Mouse (Mus musculus): Measurements from ENCODE around the gene Ccdc83. TPM values are rescaled to one million over a fixed set of nuclear protein-coding genes. Genes with fewer than 3 reads are reported as not detected.

Gene Ccdc83
- polyA plus RNA-seq, 1 experiment from 2014 or later, result not detected

GRCm38 (mm10) chr7:90221487-90221886 is 44.1 kb downstream of the Ccdc83 start:
- H3K4me2 ChIP-seq (replicated peaks; ENCODE audit: low read depth), result no peak overlapping the region
- 74% methylated on average over 2 of the region's 2 CpGs for WGBS

GRCm38 (mm10) chr7:90218122-90218521 is 47.5 kb downstream of the Ccdc83 start:
- TF ChIP-seq CTCF (IDR thresholded peaks at IDR 0.05; ENCODE audit: low read depth), result no peak
- H3K27me3 ChIP-seq (replicated peaks; ENCODE audit: control insufficient read depth, insufficient read depth, low read length), result no peaks in the 10 kb centered on the region
- WGBS, result 59% methylated on average over 5 of the region's 5 CpGs
- no peak overlapping the region for H3K9ac ChIP-seq (ENCODE audit: low read depth, low read length)
- no peak overlapping the region for H3K27ac ChIP-seq (ENCODE audit: low read depth, low read length)
- ATAC-seq, result no peak
- no peak overlapping the region for H3K4me3 ChIP-seq (ENCODE audit: low read depth, low read length)
- H3K36me3 ChIP-seq (ENCODE audit: control insufficient read depth, insufficient read depth), result no peaks in the 10 kb centered on the region
- H3K4me2 ChIP-seq (replicated peaks; ENCODE audit: low read depth), result no peak overlapping the region
- no peaks in the 10 kb centered on the region for H3K9me3 ChIP-seq (ENCODE audit: control insufficient read depth)
- H3K4me1 ChIP-seq (replicated peaks; ENCODE audit: control insufficient read depth, insufficient read depth, low read length), result no peaks in the 10 kb centered on the region

More at GRCm38 (mm10) chr7:90221487-90221886, 44.1 kb downstream of the Ccdc83 start:
- no peak for TF ChIP-seq CTCF (IDR thresholded peaks at IDR 0.05; ENCODE audit: low read depth)
- no peak overlapping the region for H3K27ac ChIP-seq (ENCODE audit: low read depth, low read length)
- no peaks in the 10 kb centered on the region for H3K36me3 ChIP-seq (ENCODE audit: control insufficient read depth, insufficient read depth)
- H3K27me3 ChIP-seq (replicated peaks; ENCODE audit: control insufficient read depth, insufficient read depth, low read length), result no peaks in the 10 kb centered on the region
- no peaks in the 10 kb centered on the region for H3K9me3 ChIP-seq (ENCODE audit: control insufficient read depth)
- H3K4me1 ChIP-seq (replicated peaks; ENCODE audit: control insufficient read depth, insufficient read depth, low read length), result no peaks in the 10 kb centered on the region
- ATAC-seq, result no peak
- H3K4me3 ChIP-seq (ENCODE audit: low read depth, low read length), result no peak overlapping the region
- H3K9ac ChIP-seq (ENCODE audit: low read depth, low read length), result no peak overlapping the region

GRCm38 (mm10) chr7:90216511-90216910 is 49.1 kb downstream of the Ccdc83 start:
- Histone ChIP-seq H3K9me3 (ENCODE audit: control insufficient read depth) (no peaks in the 10 kb centered on the region), H3K4me1 (replicated peaks; ENCODE audit: control insufficient read depth, insufficient read depth, low read length) (no peaks in the 10 kb centered on the region), H3K9ac (ENCODE audit: low read depth, low read length) (no peak overlapping the region), H3K27ac (ENCODE audit: low read depth, low read length) (no peak overlapping the region), H3K27me3 (replicated peaks; ENCODE audit: control insufficient read depth, insufficient read depth, low read length) (no peaks in the 10 kb centered on the region), H3K36me3 (ENCODE audit: control insufficient read depth, insufficient read depth) (no peaks in the 10 kb centered on the region), H3K4me3 (ENCODE audit: low read depth, low read length) (no peak overlapping the region), H3K4me2 (replicated peaks; ENCODE audit: low read depth) (no peak overlapping the region)
- TF ChIP-seq CTCF (IDR thresholded peaks at IDR 0.05; ENCODE audit: low read depth), result no peak
- 80% methylated on average over 8 of the region's 8 CpGs for WGBS
- no peak for ATAC-seq

- no peak overlapping the region for H3K4me2 ChIP-seq (replicated peaks; ENCODE audit: low read depth)
- peaks cover 18% of the 10 kb centered on the region for H3K36me3 ChIP-seq (ENCODE audit: control insufficient read depth, insufficient read depth)
- no peak for ATAC-seq
- no peak overlapping the region for H3K4me3 ChIP-seq (ENCODE audit: low read depth, low read length)
- no peak overlapping the region for H3K9ac ChIP-seq (ENCODE audit: low read depth, low read length)
- no peaks in the 10 kb centered on the region for H3K27me3 ChIP-seq (replicated peaks; ENCODE audit: control insufficient read depth, insufficient read depth, low read length)
- TF ChIP-seq CTCF (IDR thresholded peaks at IDR 0.05; ENCODE audit: low read depth), result no peak
- no peaks in the 10 kb centered on the region for H3K4me1 ChIP-seq (replicated peaks; ENCODE audit: control insufficient read depth, insufficient read depth, low read length)
- H3K9me3 ChIP-seq (ENCODE audit: control insufficient read depth), result no peaks in the 10 kb centered on the region
- no peak overlapping the region for H3K27ac ChIP-seq (ENCODE audit: low read depth, low read length)
Observed at GRCm38 (mm10) chr7:90210947-90211346, 54.6 kb downstream of the Ccdc83 start.

GRCm38 (mm10) chr7:90210116-90210515 is 55.5 kb downstream of the Ccdc83 start:
- 95% methylated on average over 2 of the region's 2 CpGs for WGBS
- Histone ChIP-seq H3K9ac (ENCODE audit: low read depth, low read length) (no peak overlapping the region), H3K27me3 (replicated peaks; ENCODE audit: control insufficient read depth, insufficient read depth, low read length) (no peaks in the 10 kb centered on the region), H3K4me2 (replicated peaks; ENCODE audit: low read depth) (no peak overlapping the region), H3K4me1 (replicated peaks; ENCODE audit: control insufficient read depth, insufficient read depth, low read length) (no peaks in the 10 kb centered on the region), H3K36me3 (ENCODE audit: control insufficient read depth, insufficient read depth) (peaks cover 18% of the 10 kb centered on the region), H3K4me3 (ENCODE audit: low read depth, low read length) (no peak overlapping the region), H3K27ac (ENCODE audit: low read depth, low read length) (no peak overlapping the region), H3K9me3 (ENCODE audit: control insufficient read depth) (no peaks in the 10 kb centered on the region)
- ATAC-seq, result no peak
- TF ChIP-seq CTCF (IDR thresholded peaks at IDR 0.05; ENCODE audit: low read depth), result no peak

GRCm38 (mm10) chr7:90203914-90204313 is 61.7 kb downstream of the Ccdc83 start:
- no peaks in the 10 kb centered on the region for H3K27me3 ChIP-seq (replicated peaks; ENCODE audit: control insufficient read depth, insufficient read depth, low read length)
- H3K4me2 ChIP-seq (replicated peaks; ENCODE audit: low read depth), result no peak overlapping the region
- peaks cover 41% of the 10 kb centered on the region for H3K36me3 ChIP-seq (ENCODE audit: control insufficient read depth, insufficient read depth)
- ATAC-seq, result no peak
- H3K9ac ChIP-seq (ENCODE audit: low read depth, low read length), result no peak overlapping the region
- TF ChIP-seq CTCF (IDR thresholded peaks at IDR 0.05; ENCODE audit: low read depth), result no peak
- no peak overlapping the region for H3K4me3 ChIP-seq (ENCODE audit: low read depth, low read length)
- no peak overlapping the region for H3K27ac ChIP-seq (ENCODE audit: low read depth, low read length)
- WGBS, result 92% methylated on average over 2 of the region's 2 CpGs
- no peaks in the 10 kb centered on the region for H3K4me1 ChIP-seq (replicated peaks; ENCODE audit: control insufficient read depth, insufficient read depth, low read length)
- H3K9me3 ChIP-seq (ENCODE audit: control insufficient read depth), result no peaks in the 10 kb centered on the region

GRCm38 (mm10) chr7:90201877-90202465 is 63.6 kb downstream of the Ccdc83 start:
- TF ChIP-seq CTCF (IDR thresholded peaks at IDR 0.05; ENCODE audit: low read depth), result no peak
- 78% methylated on average over 2 of the region's 2 CpGs for WGBS
- no peaks in the 10 kb centered on the region for H3K9me3 ChIP-seq (ENCODE audit: control insufficient read depth)

More at GRCm38 (mm10) chr7:90201877-90202465, 63.6 kb downstream of the Ccdc83 start:
- Histone ChIP-seq H3K36me3 (ENCODE audit: control insufficient read depth, insufficient read depth) (peaks cover 38% of the 10 kb centered on the region), H3K4me3 (ENCODE audit: low read depth, low read length) (no peak overlapping the region), H3K27me3 (replicated peaks; ENCODE audit: control insufficient read depth, insufficient read depth, low read length) (no peaks in the 10 kb centered on the region), H3K27ac (ENCODE audit: low read depth, low read length) (no peak overlapping the region), H3K4me2 (replicated peaks; ENCODE audit: low read depth) (no peak overlapping the region), H3K4me1 (replicated peaks; ENCODE audit: control insufficient read depth, insufficient read depth, low read length) (no peaks in the 10 kb centered on the region), H3K9ac (ENCODE audit: low read depth, low read length) (no peak overlapping the region)
- no peak for ATAC-seq

Measured in intestine, postnatal 0 days (tissue).